Mouse (Mus musculus) embryo, embryonic 11.5 days (tissue): ENCODE measurements at regions not wholly inside any gene's neighbourhood (a gene's known extent, or its start where the extent isn't known, plus 50 kb on each side); places are given as distances from the start of the nearest gene placed in this dataset.

Source experiments
- DNase-seq: peaks from one replicate; pipeline ENCODE4 v3.0.0-alpha.2; 2012; ENCODE audit warnings: low read depth, low spot score

- DNase-seq: no peak
These were observed 50.0 kb upstream of the Podxl start for GRCm38 (mm10) chr6:31613590-31614319.
